Mouse (Mus musculus) MEL (cell line): ENCODE results near the gene Esrra. TPM values are rescaled to one million over a fixed set of nuclear protein-coding genes. Genes with fewer than 3 reads are reported as not detected.

Source experiments
- DNase-seq: peaks from one replicate; pipeline ENCODE4 v3.0.0; 2011; ENCODE audit warnings: low read depth, low spot score
- H3K27ac ChIP-seq: 2 replicates; pipeline ENCODE4 v1.5.1; 2012; ENCODE audit warnings: low read depth, mild to moderate bottlenecking, control low read depth, low read length, moderate library complexity; ENCODE audit not compliant: control insufficient read depth
- H3K27me3 ChIP-seq, 2 experiments: fragments of 150-350 bp in 1 of 2; sonication (generic) in 1 of 2; 2 replicates each; pipeline ENCODE4 v1.6.1; 2012; ENCODE audit warnings: low read length in 2 of 2, mild to moderate bottlenecking in 2 of 2, improper control_type of control experiment in 1 of 2, moderate library complexity in 1 of 2; ENCODE audit not compliant: insufficient read depth in 2 of 2, control insufficient read depth in 1 of 2
- H3K36me3 ChIP-seq, 2 experiments: 2 replicates each; pipeline ENCODE4 v1.6.1; 2012 to 2014; ENCODE audit warnings: low read length in 2 of 2, improper control_type of control experiment in 1 of 2, inconsistent platforms in 1 of 2, mild to moderate bottlenecking in 1 of 2; ENCODE audit not compliant: insufficient read depth in 2 of 2, control insufficient read depth in 1 of 2
- H3K4me1 ChIP-seq, 2 experiments: fragments of 150-350 bp in 1 of 2; sonication (generic) in 1 of 2; 2 replicates each; pipeline ENCODE4 v1.6.1; 2012; ENCODE audit warnings: low read length in 2 of 2, improper control_type of control experiment in 1 of 2, mild to moderate bottlenecking in 1 of 2; ENCODE audit not compliant: insufficient read depth in 2 of 2, control insufficient read depth in 1 of 2
- H3K4me3 ChIP-seq, 2 experiments: fragments of 150-350 bp in 1 of 2; sonication (generic) in 1 of 2; 2 replicates each; pipeline ENCODE4 v1.5.1; 2012; ENCODE audit warnings: low read depth in 2 of 2, low read length in 2 of 2, mild to moderate bottlenecking in 2 of 2, moderate library complexity in 2 of 2, control low read depth in 1 of 2, improper control_type of control experiment in 1 of 2; ENCODE audit not compliant: control insufficient read depth in 1 of 2, insufficient read depth in 1 of 2
- H3K79me2 ChIP-seq: 2 replicates; pipeline ENCODE4 v1.6.1; 2012; ENCODE audit warnings: mild to moderate bottlenecking, low read length, moderate library complexity; ENCODE audit not compliant: control insufficient read depth, poor library complexity, insufficient read depth
- H3K9ac ChIP-seq: 2 replicates; pipeline ENCODE4 v1.6.1; 2012; ENCODE audit warnings: low read depth, mild to moderate bottlenecking, control low read depth, low read length, moderate library complexity; ENCODE audit not compliant: control insufficient read depth, poor library complexity, severe bottlenecking
- H3K9me3 ChIP-seq: fragments of 150-350 bp; sonication (generic); replicated peaks from 2 replicates; pipeline ENCODE4 v1.6.1; 2012; ENCODE audit warnings: mild to moderate bottlenecking, low read length, improper control_type of control experiment, moderate library complexity; ENCODE audit not compliant: insufficient read depth
- CHD2 ChIP-seq: IDR thresholded peaks from 2 replicates; pipeline ENCODE4 v1.6.1; 2011; ENCODE audit warnings: low read length, improper control_type of control experiment
- CTCF ChIP-seq, 3 experiments: IDR thresholded peaks in 2 of 3; conservative IDR thresholded peaks in 1 of 3; 2 replicates each; pipeline ENCODE4 v1.5.1; 2011 to 2012; ENCODE audit warnings: low read length in 3 of 3, low read depth in 2 of 3, mild to moderate bottlenecking in 2 of 3, improper control_type of control experiment in 1 of 3, inconsistent platforms in 1 of 3, mixed read lengths in 1 of 3, moderate library complexity in 1 of 3; ENCODE audit not compliant: control insufficient read depth in 1 of 3, insufficient read depth in 1 of 3, poor library complexity in 1 of 3, severe bottlenecking in 1 of 3
- EP300 ChIP-seq, 2 experiments: IDR thresholded peaks; 2 replicates each; pipeline ENCODE4 v1.6.1; 2011; ENCODE audit warnings: improper control_type of control experiment in 2 of 2, low read length in 2 of 2, low read depth in 1 of 2, mild to moderate bottlenecking in 1 of 2
- HCFC1 ChIP-seq: IDR thresholded peaks from 2 replicates; pipeline ENCODE4 v1.6.1; 2012; ENCODE audit warnings: low read depth, mild to moderate bottlenecking, inconsistent platforms, low read length, improper control_type of control experiment, moderate library complexity
- MAFK ChIP-seq: IDR thresholded peaks from 2 replicates; pipeline ENCODE4 v1.6.1; 2011; ENCODE audit warnings: low read depth, mild to moderate bottlenecking, low read length, improper control_type of control experiment, borderline replicate concordance
- MEF2A ChIP-seq: IDR thresholded peaks from 2 replicates; pipeline ENCODE4 v1.6.1; 2014; ENCODE audit warnings: low read depth, mild to moderate bottlenecking, inconsistent platforms, low read length, improper control_type of control experiment; ENCODE audit not compliant: poor library complexity, insufficient replicate concordance, severe bottlenecking; ENCODE audit errors: extremely low read depth
- MXI1 ChIP-seq: IDR thresholded peaks from 2 replicates; pipeline ENCODE4 v1.6.1; 2011; ENCODE audit warnings: mild to moderate bottlenecking, low read depth, low read length, improper control_type of control experiment
- NELFE ChIP-seq: IDR thresholded peaks from 2 replicates; pipeline ENCODE4 v1.6.1; 2011; ENCODE audit warnings: low read depth, low read length, improper control_type of control experiment
- NRF1 ChIP-seq: IDR thresholded peaks from 2 replicates; pipeline ENCODE4 v1.6.1; 2014; ENCODE audit warnings: low read depth, mild to moderate bottlenecking, inconsistent platforms, low read length, improper control_type of control experiment, moderate library complexity; ENCODE audit not compliant: poor library complexity, insufficient read depth, severe bottlenecking
- RCOR1 ChIP-seq: IDR thresholded peaks from 2 replicates; pipeline ENCODE4 v1.6.1; 2012; ENCODE audit warnings: low read depth, mild to moderate bottlenecking, inconsistent platforms, low read length, improper control_type of control experiment
- SMC3 ChIP-seq: IDR thresholded peaks from 2 replicates; pipeline ENCODE4 v1.6.1; 2011; ENCODE audit warnings: low read depth, low read length, improper control_type of control experiment
- TCF12 ChIP-seq: IDR thresholded peaks from 2 replicates; pipeline ENCODE4 v1.6.1; 2014; ENCODE audit warnings: low read depth, mild to moderate bottlenecking, inconsistent platforms, low read length, improper control_type of control experiment, moderate library complexity
- UBTF ChIP-seq: IDR thresholded peaks from 2 replicates; pipeline ENCODE4 v1.6.1; 2012; ENCODE audit warnings: low read depth, mild to moderate bottlenecking, inconsistent platforms, low read length, improper control_type of control experiment, moderate library complexity, borderline replicate concordance; ENCODE audit not compliant: insufficient read depth
- ZC3H11A ChIP-seq: IDR thresholded peaks from 2 replicates; pipeline ENCODE4 v1.6.1; 2012; ENCODE audit warnings: low read depth, mild to moderate bottlenecking, inconsistent platforms, low read length, improper control_type of control experiment
- polyA plus RNA-seq, 2 experiments: library from polyadenylated mRNA; stranded (reverse) in 1 of 2; unstranded in 1 of 2; fragments of >175 nt in 1 of 2; fragments of >200 nt in 1 of 2; gene quantifications; 2 replicates each; pipeline versions ENCODE4 v1.2.1 to v1.2.4; 2012; ENCODE audit warnings: low replicate concordance in 2 of 2, low read depth in 1 of 2; ENCODE audit not compliant: insufficient read length in 2 of 2, insufficient read depth in 1 of 2, missing spikeins in 1 of 2
- total RNA-seq: library from RNA; depleted of rRNA; stranded (reverse); fragments of 300-350 nt; gene quantifications from 2 replicates; pipeline ENCODE4 v1.2.3, GENCODE M21; 2012; rRNA removed

Gene Esrra
- total and polyA plus RNA-seq, 3 experiments, result 32.5 to 40.9 TPM; not detected in 1

DNA sequence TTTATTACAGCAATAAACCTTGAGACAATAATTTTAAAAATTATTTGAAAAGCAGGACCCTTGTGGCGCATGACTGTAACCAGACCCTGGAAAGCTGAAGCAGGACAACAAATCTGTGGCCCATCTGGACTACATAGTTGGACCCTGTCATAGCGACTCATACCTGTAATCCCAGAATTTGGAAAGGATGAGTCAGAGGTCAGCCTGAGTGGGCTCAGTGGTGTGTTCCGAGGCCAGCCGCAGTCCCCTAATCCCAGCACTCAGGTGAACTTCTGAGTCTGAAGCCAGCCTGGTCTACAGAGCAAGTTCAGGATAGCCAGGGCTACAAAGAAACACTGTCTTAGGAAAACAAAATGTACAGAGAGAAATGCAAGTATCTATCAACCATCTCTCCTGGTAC is 60.2 kb downstream of the Esrra start:
- H3K9ac ChIP-seq, result no peak overlapping the region
- no peaks in the 10 kb centered on the region for H3K27me3 ChIP-seq
- no peak for DNase-seq
- H3K4me1 ChIP-seq, result peaks cover 7 to 8% of the 10 kb centered on the region in 2 experiments; a peak in 3 of 4 replicates
- no peaks in the 10 kb centered on the region for H3K9me3 ChIP-seq
- TF ChIP-seq TCF12 (no peak), MXI1 (no peak), UBTF (no peak), RCOR1 (no peak), ZC3H11A (no peak), NELFE (no peak), EP300 (IDR thresholded peaks at IDR 0.05; ENCODE audit: low read depth in 1 of 2, low read length in 2 of 2) (no peak), NRF1 (no peak), CHD2 (no peak), HCFC1 (no peak), SMC3 (no peak), MEF2A (no peak), MAFK (no peak), CTCF (IDR thresholded peaks at IDR 0.05 in 2 of 3, conservative IDR thresholded peaks at IDR 0.05 in 1 of 3; ENCODE audit: control insufficient read depth in 1 of 3, insufficient read depth in 1 of 3, low read depth in 2 of 3, low read length in 3 of 3, poor library complexity in 1 of 3, severe bottlenecking in 1 of 3) (no peak)
- no peak overlapping the region for H3K4me3 ChIP-seq
- H3K27ac ChIP-seq, result no peak overlapping the region
- H3K36me3 ChIP-seq, result peaks cover under 1 to 10% of the 10 kb centered on the region in 2 experiments; a peak in 2 of 4 replicates
- peaks cover 7% of the 10 kb centered on the region for H3K79me2 ChIP-seq

Other genes starting within 250 kb of the Esrra start
- 4.7 and 4.9 TPM in 2 replicates for gene Rps6ka4, start 81.2 kb downstream of the Esrra start, total RNA-seq
- gene Rps6ka4, start 81.2 kb downstream of the Esrra start, polyA plus RNA-seq, result 1 to 10 TPM in 1 of 2 experiments, not detected in 1; 7.3 TPM
- 32.4 and 38.7 TPM in 2 replicates for gene Ccdc88b, start 63.6 kb downstream of the Esrra start, total RNA-seq
- 10 to 100 TPM in 1 of 2 experiments, not detected in 1; 59.8 TPM for gene Ccdc88b, start 63.6 kb downstream of the Esrra start, polyA plus RNA-seq
- 285 and 294 TPM in 2 replicates for gene Trmt112, start 12.1 kb downstream of the Esrra start, total RNA-seq
- gene Trmt112, start 12.1 kb downstream of the Esrra start, polyA plus RNA-seq, result 100 to 1,000 TPM in 1 of 2 experiments, not detected in 1; 319 TPM
- 127 and 130 TPM in 2 replicates for gene Prdx5, start 11.7 kb downstream of the Esrra start, total RNA-seq
- gene Prdx5, start 11.7 kb downstream of the Esrra start, polyA plus RNA-seq, result 100 to 1,000 TPM in 1 of 2 experiments, not detected in 1; 246 TPM
- gene Catsperz, start 3.6 kb upstream of the Esrra start, total RNA-seq, result 0.65 TPM in 1 of 2 replicates, not detected in the other
- 1 to 10 TPM in 1 of 2 experiments, not detected in 1; 2.4 TPM for gene Catsperz, start 3.6 kb upstream of the Esrra start, polyA plus RNA-seq
- gene Kcnk4, start 12.7 kb upstream of the Esrra start, total RNA-seq, result 0.15 TPM in 1 of 2 replicates, not detected in the other
- 1 to 10 TPM in 1 of 2 experiments, not detected in 1; 1.8 TPM for gene Kcnk4, start 12.7 kb upstream of the Esrra start, polyA plus RNA-seq
- 37.7 and 51.7 TPM in 2 replicates for gene Bad, start 20.0 kb upstream of the Esrra start, total RNA-seq
- gene Bad, start 20.0 kb upstream of the Esrra start, polyA plus RNA-seq, result 10 to 100 TPM in 1 of 2 experiments, not detected in 1; 69.7 TPM
- 21.3 and 27.1 TPM in 2 replicates for gene Gpr137, start 20.7 kb upstream of the Esrra start, total RNA-seq
- 10 to 100 TPM in 1 of 2 experiments, not detected in 1; 35.3 TPM for gene Gpr137, start 20.7 kb upstream of the Esrra start, polyA plus RNA-seq
- 448 and 467 TPM in 2 replicates for gene Ppp1r14b, start 53.2 kb upstream of the Esrra start, total RNA-seq
- gene Ppp1r14b, start 53.2 kb upstream of the Esrra start, polyA plus RNA-seq, result 100 to 1,000 TPM in 1 of 2 experiments, not detected in 1; 349 TPM
- 12.6 and 13.0 TPM in 2 replicates for gene Plcb3, start 54.7 kb upstream of the Esrra start, total RNA-seq
- gene Plcb3, start 54.7 kb upstream of the Esrra start, polyA plus RNA-seq, result 10 to 100 TPM in 1 of 2 experiments, not detected in 1; 30.8 TPM
- 51.4 and 53.9 TPM in 2 replicates for gene Fkbp2, start 58.7 kb upstream of the Esrra start, total RNA-seq
- 100 to 1,000 TPM in 1 of 2 experiments, not detected in 1; 167 TPM for gene Fkbp2, start 58.7 kb upstream of the Esrra start, polyA plus RNA-seq
- gene Vegfb, start 65.8 kb upstream of the Esrra start, total RNA-seq, result 11.2 and 11.5 TPM in 2 replicates
- gene Vegfb, start 65.8 kb upstream of the Esrra start, polyA plus RNA-seq, result 10 to 100 TPM in 1 of 2 experiments, not detected in 1; 67.6 TPM
- gene Dnajc4, start 70.8 kb upstream of the Esrra start, total RNA-seq, result 3.2 and 4.2 TPM in 2 replicates
- 10 to 100 TPM in 1 of 2 experiments, not detected in 1; 12.9 TPM for gene Dnajc4, start 70.8 kb upstream of the Esrra start, polyA plus RNA-seq
- gene Nudt22, start 74.3 kb upstream of the Esrra start, total RNA-seq, result 23.8 and 32.1 TPM in 2 replicates
- gene Nudt22, start 74.3 kb upstream of the Esrra start, polyA plus RNA-seq, result 10 to 100 TPM in 1 of 2 experiments, not detected in 1; 30.8 TPM
- gene Trpt1, start 74.3 kb upstream of the Esrra start, total RNA-seq, result 1.2 and 1.8 TPM in 2 replicates
- 1 to 10 TPM in 1 of 2 experiments, not detected in 1; 2.3 TPM for gene Trpt1, start 74.3 kb upstream of the Esrra start, polyA plus RNA-seq
- 295 and 329 TPM in 2 replicates for gene Fermt3, start 97.7 kb upstream of the Esrra start, total RNA-seq
- gene Fermt3, start 97.7 kb upstream of the Esrra start, polyA plus RNA-seq, result 100 to 1,000 TPM; 244 to 327 TPM
- gene Stip1, start 118.2 kb upstream of the Esrra start, total RNA-seq, result 281 and 284 TPM in 2 replicates
- gene Stip1, start 118.2 kb upstream of the Esrra start, polyA plus RNA-seq, result 100 to 1,000 TPM; 370 to 430 TPM
- gene Macrod1, start 135.0 kb upstream of the Esrra start, total RNA-seq, result 1.9 and 4.5 TPM in 2 replicates
- 10 to 100 TPM in 1 of 2 experiments, not detected in 1; 15.7 TPM for gene Macrod1, start 135.0 kb upstream of the Esrra start, polyA plus RNA-seq
- 0.03 TPM in 1 of 2 replicates, not detected in the other for gene Flrt1, start 183.9 kb upstream of the Esrra start, total RNA-seq
- not detected for gene Flrt1, start 183.9 kb upstream of the Esrra start, polyA plus RNA-seq